8 mouse cellular contexts compared by ENCODE assay signal in the genomic region with DNA sequence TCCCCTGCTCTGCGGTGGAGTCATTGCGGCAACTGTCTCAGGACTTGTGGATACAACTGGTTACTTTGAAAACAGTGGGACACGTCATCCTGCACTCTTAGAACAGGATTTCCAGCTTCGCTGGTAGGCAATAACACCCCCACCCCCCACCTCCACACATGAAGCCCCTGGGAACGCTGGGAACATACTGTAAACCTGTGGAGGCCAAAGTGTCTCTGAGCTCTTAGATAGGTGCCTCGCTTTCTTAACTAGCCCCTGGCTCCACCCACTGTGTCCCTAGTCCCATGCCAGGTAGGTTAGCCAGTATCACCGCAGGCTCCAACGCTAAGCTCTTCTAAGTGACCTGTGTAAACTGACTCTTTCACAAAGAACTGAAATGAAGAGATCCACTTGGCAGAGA.
DNase-seq lines count a peak whose midpoint lies in the region; ATAC-seq and TF ChIP-seq lines count a peak whose summit lies in the region.

No protein-coding gene starts in this region.

- TF ChIP-seq POLR2A in bone marrow macrophage, adult 2 months (IDR thresholded peaks at IDR 0.05; ENCODE audit: borderline replicate concordance, low read depth, low read length) = no peak
- TF ChIP-seq POLR2A in lung, adult 2 months (IDR thresholded peaks at IDR 0.05; ENCODE audit: borderline replicate concordance, extremely low read depth, low read depth, low read length) = peak; percentile 45; the same call in 1 of the 2 replicates

- ATAC-seq in embryonic facial prominence, embryonic 14.5 days (ENCODE audit: low read depth) = peak; percentile 23; the same call in 1 of the 2 replicates
- ATAC-seq in intestine, embryonic 15.5 days = peak; percentile 20; the same call in 1 of the 2 replicates
- ATAC-seq in cerebellum, adult (ENCODE audit: insufficient number of reproducible peaks, low FRiP score, low TSS enrichment) = no peak

- peak overlapping the region; percentile 87 for H3K4me2 ChIP-seq in embryonic facial prominence, embryonic 14.5 days (ENCODE audit: low read depth, low read length)
- peak overlapping the region; percentile 85 for H3K4me2 ChIP-seq in intestine, embryonic 15.5 days (replicated peaks)

- peak overlapping the region; percentile 86 for H3K9ac ChIP-seq in embryonic facial prominence, embryonic 14.5 days (ENCODE audit: low read depth, low read length)
- H3K9ac ChIP-seq in intestine, embryonic 15.5 days = peak overlapping the region; percentile 76

- 48% methylated on average over 8 of the region's 8 CpGs for WGBS in embryonic facial prominence, embryonic 14.5 days
- WGBS in intestine, embryonic 15.5 days = 57% methylated on average over 8 of the region's 8 CpGs
- 24% methylated on average over 8 of the region's 8 CpGs for WGBS in lung, adult 2 months

- DNase-seq in embryonic facial prominence, embryonic 14.5 days (ENCODE audit: low spot score) = no peak
- DNase-seq in lung, adult 2 months = peak; percentile 61
- DNase-seq in testis, postnatal 10 days (ENCODE audit: low spot score) = peak; percentile 66
- no peak for DNase-seq in retina, embryonic 14.5 days (ENCODE audit: low spot score)
- no peak for DNase-seq in adrenal gland, adult 18-20 months (ENCODE audit: low spot score in 2 of 2)

- no peaks in the 10 kb centered on the region for H3K27me3 ChIP-seq in embryonic facial prominence, embryonic 14.5 days (replicated peaks; ENCODE audit: control insufficient read depth, insufficient read depth, low read length)
- H3K27me3 ChIP-seq in intestine, embryonic 15.5 days (replicated peaks) = 0 out of 2 replicates have a peak, but pooled peaks cover 3% of the 10 kb centered on the region

- H3K4me1 ChIP-seq in bone marrow macrophage, adult 2 months (ENCODE audit: control insufficient read depth, insufficient read depth, low read length) = no peaks in the 10 kb centered on the region; the same call in 1 of the 2 replicates
- peaks cover 9% of the 10 kb centered on the region for H3K4me1 ChIP-seq in embryonic facial prominence, embryonic 14.5 days (ENCODE audit: control insufficient read depth, insufficient read depth, low read length)
- peaks cover 5% of the 10 kb centered on the region; the same call in 1 of the 2 replicates for H3K4me1 ChIP-seq in intestine, embryonic 15.5 days (replicated peaks)
- H3K4me1 ChIP-seq in lung, adult 2 months (ENCODE audit: control insufficient read depth, insufficient read depth, low read length) = peaks cover 13% of the 10 kb centered on the region

- H3K9me3 ChIP-seq in embryonic facial prominence, embryonic 14.5 days (ENCODE audit: control insufficient read depth, low read length) = no peaks in the 10 kb centered on the region
- H3K9me3 ChIP-seq in intestine, embryonic 15.5 days = no peaks in the 10 kb centered on the region

- no peak for TF ChIP-seq CTCF in bone marrow macrophage, adult 2 months (IDR thresholded peaks at IDR 0.05; ENCODE audit: low read depth, low read length)
- no peak for TF ChIP-seq CTCF in lung, adult 2 months (IDR thresholded peaks at IDR 0.05; ENCODE audit: insufficient read depth, low read length)

- H3K36me3 ChIP-seq in embryonic facial prominence, embryonic 14.5 days (ENCODE audit: control insufficient read depth, insufficient read depth, low read length) = 0 out of 2 replicates have a peak, but pooled peaks cover 4% of the 10 kb centered on the region
- H3K36me3 ChIP-seq in intestine, embryonic 15.5 days = no peaks in the 10 kb centered on the region

- no peak overlapping the region for H3K27ac ChIP-seq in bone marrow macrophage, adult 2 months (ENCODE audit: insufficient read depth, low read depth, low read length)
- H3K27ac ChIP-seq in embryonic facial prominence, embryonic 14.5 days (replicated peaks; ENCODE audit: low read depth, low read length) = peak overlapping the region; percentile 89
- H3K27ac ChIP-seq in intestine, embryonic 15.5 days = peak overlapping the region; percentile 84; the same call in 1 of the 2 replicates

- H3K4me3 ChIP-seq in bone marrow macrophage, adult 2 months (ENCODE audit: insufficient read depth, low read length) = 0 out of 2 replicates have a peak overlapping the region, but pooled peaks have one; percentile 44
- H3K4me3 ChIP-seq in embryonic facial prominence, embryonic 14.5 days (ENCODE audit: low read depth, low read length) = peak overlapping the region; percentile 53
- peak overlapping the region; percentile 46 for H3K4me3 ChIP-seq in intestine, embryonic 15.5 days (replicated peaks)
- H3K4me3 ChIP-seq in lung, adult 2 months (replicated peaks; ENCODE audit: extremely low read depth, low read depth, low read length) = peak overlapping the region; percentile 69

Comparison
In these comparisons a context has a peak if more than half of its experiments do, and no peak if none do; other contexts are left out.
1. DNase-seq: peak in lung, adult 2 months (single experiment) and testis, postnatal 10 days (single experiment); none in embryonic facial prominence, embryonic 14.5 days (single experiment), retina, embryonic 14.5 days (single experiment) and adrenal gland, adult 18-20 months (0 of 2).
2. Peak in every context shown above with its lines, with median percentiles within 50 percentile points of each other: H3K4me3 ChIP-seq.